Mouse (Mus musculus) urinary bladder, postnatal 0 days (tissue): ENCODE data around the gene Elavl1. TPM values are rescaled to one million over a fixed set of nuclear protein-coding genes. Genes with fewer than 3 reads are reported as not detected.

Experiments
- polyA plus RNA-seq: library from polyadenylated mRNA; unstranded; fragments of >200 nt; fragmentation: Nextera tagmentation; extraction: Ambion mirVana; gene quantifications from 2 replicates; pipeline ENCODE4 v1.2.1, GENCODE M21; 2015

Elavl1 gene
- 96.2 and 126 TPM in 2 replicates for polyA plus RNA-seq

GRCm38 (mm10) chr8:4324983-4325750 lies at the start of gene Elavl1, which contains the start of gene Ccl25:
Elavl1 (minus strand) TSS chr8:4325413.
Ccl25 (plus strand) TSS chr8:4325210.

GRCm38 (mm10) chr8:4275275-4276110 lies 49.7 kb downstream of the Elavl1 start, which contains the start of gene Timm44:
Timm44 (minus strand) TSS chr8:4275913.

GRCm38 (mm10) chr8:4259125-4259804 lies 65.9 kb downstream of the Elavl1 start, which contains the start of gene Ctxn1:
Ctxn1 (minus strand) TSS chr8:4259274.

GRCm38 (mm10) chr8:4252934-4253841 lies 72.0 kb downstream of the Elavl1 start, which contains the start of gene Snapc2:
Snapc2 (plus strand) TSS chr8:4253080.

GRCm38 (mm10) chr8:4247951-4248540 lies 77.2 kb downstream of the Elavl1 start, which contains the start of gene Tgfbr3l:
Tgfbr3l (plus strand) TSS chr8:4248214.

GRCm38 (mm10) chr8:4238434-4239192 lies 86.6 kb downstream of the Elavl1 start, which contains the start of the genes Map2k7 and Gm49320:
Map2k7 (plus strand) TSS chr8:4238740.
Gm49320 (plus strand) TSS chr8:4238865.

Other genes starting within 250 kb of the Elavl1 start
- 0.18 and 0.24 TPM in 2 replicates for gene Cd209f, start 219.6 kb downstream of the Elavl1 start, polyA plus RNA-seq
- not detected in 2 replicates for gene Cd209g, start 191.3 kb downstream of the Elavl1 start, polyA plus RNA-seq
- 12.6 and 13.1 TPM in 2 replicates for gene Evi5l, start 158.8 kb downstream of the Elavl1 start, polyA plus RNA-seq
- gene Prr36, start 108.0 kb downstream of the Elavl1 start, polyA plus RNA-seq: 0.60 and 0.71 TPM in 2 replicates
- 14.7 and 18.2 TPM in 2 replicates for gene Lrrc8e, start 98.6 kb downstream of the Elavl1 start, polyA plus RNA-seq
- gene Map2k7, start 86.7 kb downstream of the Elavl1 start, polyA plus RNA-seq: 17.9 and 20.7 TPM in 2 replicates
- 0.60 and 0.77 TPM in 2 replicates for gene Gm49320, start 86.5 kb downstream of the Elavl1 start, polyA plus RNA-seq
- gene Tgfbr3l, start 77.2 kb downstream of the Elavl1 start, polyA plus RNA-seq: 1.5 and 2.2 TPM in 2 replicates
- gene Snapc2, start 72.3 kb downstream of the Elavl1 start, polyA plus RNA-seq: 52.9 and 61.2 TPM in 2 replicates
- 147 and 153 TPM in 2 replicates for gene Ctxn1, start 66.1 kb downstream of the Elavl1 start, polyA plus RNA-seq
- 34.3 and 36.8 TPM in 2 replicates for gene Timm44, start 49.5 kb downstream of the Elavl1 start, polyA plus RNA-seq
- gene Ccl25, start 203 bp downstream of the Elavl1 start, polyA plus RNA-seq: 5.0 and 5.4 TPM in 2 replicates
- 23.7 and 26.1 TPM in 2 replicates for gene Cers4, start 167.6 kb upstream of the Elavl1 start, polyA plus RNA-seq